Mouse (Mus musculus) brain, embryonic 14.5 days (tissue): Measurements from ENCODE around the gene Phtf1.

ENCODE experiments used
- CTCF ChIP-seq: fragments of 200-500 bp; IDR thresholded peaks from 2 replicates; pipeline ENCODE4 v1.5.1; 2012; ENCODE audit warnings: inconsistent platforms, mild to moderate bottlenecking, moderate library complexity, borderline replicate concordance; ENCODE audit not compliant: insufficient read depth, insufficient read length; ENCODE audit errors: extremely low read depth
- POLR2A ChIP-seq: fragments of 200-500 bp; IDR thresholded peaks from 2 replicates; pipeline ENCODE4 v1.6.1; 2012; ENCODE audit warnings: mild to moderate bottlenecking, inconsistent platforms, borderline replicate concordance; ENCODE audit not compliant: poor library complexity, insufficient read depth, insufficient read length, severe bottlenecking; ENCODE audit errors: extremely low read depth

GRCm38 (mm10) chr3:103991271-103991670, 23.4 kb downstream of the Phtf1 start:
- TF ChIP-seq CTCF (no peak), POLR2A (no peak)
